Mouse (Mus musculus) thymus, postnatal 4 days (tissue): ENCODE measurements around the gene Angel1.

Source experiments
- DNase-seq: peaks from one replicate; pipeline ENCODE4 v3.0.0; 2021

Gene Angel1

DNA sequence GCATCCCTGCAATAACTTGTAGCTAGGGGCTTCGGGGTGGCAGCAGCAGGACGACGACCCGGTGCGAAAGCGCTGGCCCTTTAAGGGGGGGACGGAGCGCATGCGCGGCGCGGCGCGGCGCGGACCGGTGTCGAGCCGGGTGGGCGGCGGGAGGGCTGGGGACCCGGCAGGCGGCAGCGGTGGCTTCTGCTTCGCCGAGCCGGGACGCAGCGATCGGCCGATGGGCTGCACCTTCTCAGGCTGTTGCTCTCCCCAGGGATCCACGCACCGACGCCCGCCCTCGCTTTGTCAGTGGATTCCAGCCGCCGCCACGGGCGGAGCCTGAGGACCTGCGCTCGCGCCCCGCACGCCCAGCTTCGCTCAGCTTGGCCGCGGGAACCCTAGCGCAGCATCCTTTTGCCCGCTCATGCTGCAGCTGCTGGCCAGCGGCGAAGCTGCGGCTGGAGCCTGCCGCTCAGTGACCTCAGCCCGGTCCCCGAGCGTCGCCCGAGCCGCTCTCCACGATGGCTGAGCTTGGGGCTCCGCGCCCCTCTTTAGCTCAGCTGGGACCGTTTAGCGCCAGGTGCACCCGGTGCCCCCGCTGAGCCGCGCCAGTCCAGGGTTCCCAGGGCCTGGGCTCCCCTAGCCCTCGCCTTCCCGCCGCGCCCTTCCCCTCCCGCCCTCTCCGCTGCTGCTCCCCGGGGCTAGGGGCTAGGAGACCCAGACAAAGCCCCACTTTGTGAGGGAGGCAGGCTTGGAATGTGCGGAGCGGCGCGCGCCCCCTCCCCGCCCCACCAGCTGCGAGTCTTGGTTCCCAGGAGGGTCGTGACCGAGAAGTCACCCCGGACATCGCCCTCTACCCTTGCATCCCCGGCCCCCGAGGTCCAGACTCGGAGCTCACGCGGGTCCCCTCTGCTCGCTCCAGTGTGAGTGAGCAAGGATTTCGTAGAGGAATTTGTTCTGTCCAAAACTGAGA is 47.4 kb downstream of the Angel1 start, which contains the start of gene Vash1:
Gene Vash1 (plus strand): TSS at position 110 of the 955 bp plus-strand sequence.
- DNase-seq, result peak; percentile 76

GRCm38 (mm10) chr12:86672507-86672906 is 53.8 kb downstream of the Angel1 start:
- DNase-seq, result no peak

DNA sequence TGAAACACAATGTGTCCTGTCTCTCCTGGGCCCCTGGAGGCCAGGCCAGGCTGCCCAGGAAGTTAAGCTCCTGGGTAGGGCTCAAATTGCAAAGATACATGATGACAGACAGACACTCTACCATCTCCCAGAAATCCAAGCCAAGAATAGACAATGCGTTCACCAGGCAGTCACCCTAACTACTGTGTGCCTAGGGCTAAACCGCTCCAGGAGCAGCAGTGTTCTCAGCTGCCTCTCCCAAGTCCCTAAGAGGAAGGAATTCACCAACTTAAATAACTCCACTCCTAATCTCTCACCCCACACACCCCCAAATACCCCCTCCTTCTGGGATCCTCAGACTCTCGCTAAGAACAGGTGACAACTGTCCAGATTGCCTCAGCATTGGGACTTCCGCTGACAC is 54.2 kb downstream of the Angel1 start:
- no peak for DNase-seq

- DNase-seq, result no peak
Observed at GRCm38 (mm10) chr12:86668404-86668803, 57.9 kb downstream of the Angel1 start.

- DNase-seq, result no peak
Observed at GRCm38 (mm10) chr12:86665656-86666055, 60.6 kb downstream of the Angel1 start.

DNA sequence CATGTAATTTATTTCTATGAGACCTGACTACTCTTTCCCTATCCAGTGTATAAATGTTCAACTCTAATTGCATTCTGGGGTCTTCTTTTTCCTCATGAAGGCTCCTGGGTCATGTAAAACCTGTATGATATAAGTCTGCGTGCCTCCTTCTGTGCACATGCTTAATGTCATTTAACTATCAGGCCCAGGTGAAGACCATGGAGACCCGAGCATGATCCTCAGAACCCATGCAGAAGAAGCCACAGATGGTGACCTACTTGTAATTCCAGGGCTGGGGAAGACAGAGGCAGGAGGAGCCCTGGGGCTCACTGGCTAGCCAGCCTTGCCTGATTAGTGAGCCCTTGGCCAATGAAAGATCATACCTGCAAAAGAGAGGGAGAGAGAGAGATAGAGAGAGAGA is 65.8 kb downstream of the Angel1 start:
- no peak for DNase-seq

DNA sequence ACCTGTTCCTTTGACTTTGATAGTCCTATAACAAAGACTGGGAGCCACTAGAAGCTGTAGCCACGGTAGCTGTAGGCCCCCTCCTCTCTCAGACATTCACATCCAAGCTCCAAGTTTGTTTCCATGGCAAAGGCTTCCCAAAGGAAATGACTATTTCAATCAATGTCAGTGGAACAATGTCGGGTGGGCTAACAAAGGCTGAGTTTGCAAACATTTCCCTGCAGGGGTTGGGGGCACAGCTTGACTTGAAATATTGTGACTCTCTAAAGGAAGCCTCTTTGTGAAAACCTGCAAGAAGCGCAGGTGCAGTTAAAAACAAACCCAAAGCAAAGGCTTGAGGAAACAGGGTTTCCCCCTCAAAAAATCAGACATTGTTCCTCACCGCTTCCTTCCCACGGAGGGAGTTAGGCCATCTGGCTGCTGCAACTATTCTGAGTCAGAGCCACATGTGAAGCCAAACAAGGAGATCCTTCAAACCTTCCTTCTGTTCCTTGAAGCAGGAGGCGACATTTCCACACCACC is 66.8 kb downstream of the Angel1 start:
- peak; percentile 49 for DNase-seq

GRCm38 (mm10) chr12:86652570-86653041 is 73.7 kb downstream of the Angel1 start:
- no peak for DNase-seq

GRCm38 (mm10) chr12:86651301-86651860 is 74.9 kb downstream of the Angel1 start:
- no peak for DNase-seq
